In the genomic region with DNA sequence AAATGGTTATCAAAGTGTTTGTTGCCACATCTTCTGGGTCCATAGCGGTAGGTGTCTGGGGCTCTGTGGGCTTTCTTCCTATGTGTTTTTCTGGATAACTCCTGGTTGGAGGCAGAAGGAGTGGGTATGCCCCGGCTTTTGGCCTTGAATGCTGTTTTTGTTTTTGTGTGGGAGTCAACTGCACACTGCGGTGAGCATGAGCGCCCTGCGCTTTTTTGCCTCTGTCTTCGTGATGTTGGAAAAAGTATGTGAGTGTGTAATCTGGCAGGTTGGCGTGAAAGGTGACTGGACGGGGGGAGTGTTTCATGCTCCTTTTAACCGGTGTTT, we compare ENCODE assay signal across 9 mouse cellular contexts. TPM values are rescaled to one million over a fixed set of nuclear protein-coding genes. Genes with fewer than 3 reads are reported as not detected.
DNase-seq lines count a peak whose midpoint lies in the region; ATAC-seq lines count a peak whose summit lies in the region.
"Had no signal": no experiment of that assay in that cellular context is flagged by ENCODE, and none has a peak within 500 bp of the region (broad histone marks: within the 10 kb centered on the region; RNA-seq: fewer than 3 reads in every experiment).

No protein-coding gene starts in this region.

- peaks cover 7% of the 10 kb centered on the region for H3K4me1 ChIP-seq in kidney, embryonic 14.5 days (ENCODE audit: control insufficient read depth, insufficient read depth, low read length)
- peaks cover 8% of the 10 kb centered on the region for H3K4me1 ChIP-seq in embryonic facial prominence, embryonic 12.5 days
- H3K4me1 ChIP-seq in intestine, embryonic 14.5 days (replicated peaks; ENCODE audit: control insufficient read depth, insufficient read depth, low read length) = peaks cover 6% of the 10 kb centered on the region
- H3K4me1 ChIP-seq in midbrain, embryonic 16.5 days (ENCODE audit: control insufficient read depth, insufficient read depth, low read length) = peaks cover 8% of the 10 kb centered on the region

- no peaks in the 10 kb centered on the region for H3K36me3 ChIP-seq in kidney, embryonic 14.5 days (ENCODE audit: control insufficient read depth, insufficient read depth, low read length)
- H3K36me3 ChIP-seq in embryonic facial prominence, embryonic 12.5 days = no peaks in the 10 kb centered on the region
- no peaks in the 10 kb centered on the region for H3K36me3 ChIP-seq in intestine, embryonic 14.5 days (ENCODE audit: control insufficient read depth, insufficient read depth, low read length)
- no peaks in the 10 kb centered on the region for H3K36me3 ChIP-seq in midbrain, embryonic 16.5 days (ENCODE audit: control insufficient read depth, insufficient read depth, low read length)

- H3K27ac ChIP-seq in kidney, embryonic 14.5 days (ENCODE audit: low read depth, low read length) = no peak overlapping the region
- no peak overlapping the region for H3K27ac ChIP-seq in embryonic facial prominence, embryonic 12.5 days
- H3K27ac ChIP-seq in intestine, embryonic 14.5 days (ENCODE audit: low read depth) = peak overlapping the region; percentile 14
- H3K27ac ChIP-seq in midbrain, embryonic 16.5 days (ENCODE audit: low read length) = no peak overlapping the region

- H3K9ac ChIP-seq in kidney, embryonic 14.5 days (ENCODE audit: low read depth, low read length) = peak overlapping the region; percentile 48; the same call in 1 of the 2 replicates
- H3K9ac ChIP-seq in embryonic facial prominence, embryonic 12.5 days = no peak overlapping the region
- peak overlapping the region; percentile 27; the same call in 1 of the 2 replicates for H3K9ac ChIP-seq in intestine, embryonic 14.5 days (ENCODE audit: low read length)
- 0 out of 2 replicates have a peak overlapping the region, but pooled peaks have one; percentile 0 for H3K9ac ChIP-seq in midbrain, embryonic 16.5 days (ENCODE audit: low read depth, low read length)

- H3K9me3 ChIP-seq in kidney, embryonic 14.5 days (ENCODE audit: control insufficient read depth, low read length) = no peaks in the 10 kb centered on the region
- no peaks in the 10 kb centered on the region for H3K9me3 ChIP-seq in embryonic facial prominence, embryonic 12.5 days
- no peaks in the 10 kb centered on the region for H3K9me3 ChIP-seq in intestine, embryonic 14.5 days (ENCODE audit: control insufficient read depth, low read length)
- no peaks in the 10 kb centered on the region for H3K9me3 ChIP-seq in midbrain, embryonic 16.5 days (replicated peaks; ENCODE audit: control insufficient read depth, low read length, poor library complexity, severe bottlenecking)

- H3K4me2 ChIP-seq in kidney, embryonic 14.5 days (replicated peaks; ENCODE audit: low read depth, low read length) = peak overlapping the region; percentile 65
- peak overlapping the region; percentile 49 for H3K4me2 ChIP-seq in embryonic facial prominence, embryonic 12.5 days (replicated peaks)
- H3K4me2 ChIP-seq in intestine, embryonic 14.5 days (ENCODE audit: low read length) = peak overlapping the region; percentile 51
- peak overlapping the region; percentile 47 for H3K4me2 ChIP-seq in midbrain, embryonic 16.5 days (ENCODE audit: low read length)

- peak overlapping the region; percentile 34 for H3K4me3 ChIP-seq in kidney, embryonic 14.5 days (ENCODE audit: low read length)
- H3K4me3 ChIP-seq in embryonic facial prominence, embryonic 12.5 days = 0 out of 2 replicates have a peak overlapping the region, but pooled peaks have one; percentile 18
- peak overlapping the region; percentile 25 for H3K4me3 ChIP-seq in intestine, embryonic 14.5 days (ENCODE audit: low read depth, low read length)
- H3K4me3 ChIP-seq in midbrain, embryonic 16.5 days (ENCODE audit: low read depth, low read length) = no peak overlapping the region; the same call in 1 of the 2 replicates

- peak; percentile 6; the same call in 1 of the 2 replicates for ATAC-seq in kidney, embryonic 14.5 days (ENCODE audit: low FRiP score, low TSS enrichment)
- ATAC-seq in embryonic facial prominence, embryonic 12.5 days (ENCODE audit: insufficient number of reproducible peaks, insufficient read depth, low FRiP score, low TSS enrichment) = no peak
- ATAC-seq in intestine, embryonic 14.5 days (replicated peaks; ENCODE audit: low FRiP score, low TSS enrichment, low read depth) = no peak; the same call in 1 of the 2 replicates
- ATAC-seq in midbrain, embryonic 16.5 days = no peak

- no peaks in the 10 kb centered on the region for H3K27me3 ChIP-seq in kidney, embryonic 14.5 days (ENCODE audit: control insufficient read depth, insufficient read depth, low read length)
- no peaks in the 10 kb centered on the region; the same call in 1 of the 2 replicates for H3K27me3 ChIP-seq in embryonic facial prominence, embryonic 12.5 days
- H3K27me3 ChIP-seq in intestine, embryonic 14.5 days (replicated peaks; ENCODE audit: control insufficient read depth, insufficient read depth, low read length) = no peaks in the 10 kb centered on the region
- H3K27me3 ChIP-seq in midbrain, embryonic 16.5 days (ENCODE audit: control insufficient read depth, insufficient read depth, low read depth, low read length) = no peaks in the 10 kb centered on the region

- DNase-seq in kidney, adult 11 months = no peak
- no peak for DNase-seq in intestine, embryonic 14.5 days (ENCODE audit: low spot score)
- DNase-seq in frontal cortex, postnatal 36 days (ENCODE audit: low spot score in 2 of 2) = no peak
- DNase-seq in cerebellum, postnatal 14 days = no peak
- DNase-seq in retina, postnatal 1 day = no peak
- DNase-seq: spleen, adult 18-20 months had no signal

- 11% methylated on average over 9 of the region's 9 CpGs for WGBS in kidney, embryonic 14.5 days
- WGBS in embryonic facial prominence, embryonic 12.5 days = 30% methylated on average over 9 of the region's 9 CpGs
- WGBS in intestine, embryonic 14.5 days = 26% methylated on average over 9 of the region's 9 CpGs
- WGBS in midbrain, embryonic 16.5 days = 38% methylated on average over 9 of the region's 9 CpGs

RNA-seq across cellular contexts. Expression of a gene that starts 0.4 kb away (rescaled TPM):
- 2.9 and 3.4 TPM in 2 replicates for polyA plus RNA-seq in kidney, embryonic 14.5 days (2014; fragmentation: Nextera tagmentation; extraction: Ambion mirVana)
- polyA plus RNA-seq in embryonic facial prominence, embryonic 12.5 days (2016; fragmentation: Nextera tagmentation; extraction: Ambion mirVana) = 1.7 and 2.7 TPM in 2 replicates
- 29.7 and 30.9 TPM in 2 replicates for polyA plus RNA-seq in intestine, embryonic 14.5 days (2014; fragmentation: Nextera tagmentation; extraction: Ambion mirVana)
- polyA plus RNA-seq in midbrain, embryonic 16.5 days (2015; fragmentation: Nextera tagmentation; extraction: Ambion mirVana) = 1.5 and 2.3 TPM in 2 replicates

RNA-seq across cellular contexts. Expression of a gene that starts 8.6 kb away (rescaled TPM):
- 1.5 TPM in 2 replicates for polyA plus RNA-seq in kidney, embryonic 14.5 days (2014; fragmentation: Nextera tagmentation; extraction: Ambion mirVana)
- 1.9 and 2.3 TPM in 2 replicates for polyA plus RNA-seq in embryonic facial prominence, embryonic 12.5 days (2016; fragmentation: Nextera tagmentation; extraction: Ambion mirVana)
- polyA plus RNA-seq in intestine, embryonic 14.5 days (2014; fragmentation: Nextera tagmentation; extraction: Ambion mirVana) = 1.1 and 1.2 TPM in 2 replicates
- polyA plus RNA-seq in midbrain, embryonic 16.5 days (2015; fragmentation: Nextera tagmentation; extraction: Ambion mirVana) = 1.7 and 2.4 TPM in 2 replicates

RNA-seq across cellular contexts. Expression of a gene that starts 34.9 kb away (rescaled TPM):
- 1.1 and 2.8 TPM in 2 replicates for polyA plus RNA-seq in kidney, embryonic 14.5 days (2014; fragmentation: Nextera tagmentation; extraction: Ambion mirVana)
- 0.69 and 0.88 TPM in 2 replicates for polyA plus RNA-seq in embryonic facial prominence, embryonic 12.5 days (2016; fragmentation: Nextera tagmentation; extraction: Ambion mirVana)
- polyA plus RNA-seq in intestine, embryonic 14.5 days (2014; fragmentation: Nextera tagmentation; extraction: Ambion mirVana) = 1.4 and 1.7 TPM in 2 replicates
- polyA plus RNA-seq in midbrain, embryonic 16.5 days (2015; fragmentation: Nextera tagmentation; extraction: Ambion mirVana) = 4.7 and 4.8 TPM in 2 replicates

RNA-seq across cellular contexts. Expression of a gene that starts 55.5 kb away (rescaled TPM):
- 68.5 and 75.6 TPM in 2 replicates for polyA plus RNA-seq in kidney, embryonic 14.5 days (2014; fragmentation: Nextera tagmentation; extraction: Ambion mirVana)
- 69.8 and 73.7 TPM in 2 replicates for polyA plus RNA-seq in embryonic facial prominence, embryonic 12.5 days (2016; fragmentation: Nextera tagmentation; extraction: Ambion mirVana)
- 80.0 and 89.2 TPM in 2 replicates for polyA plus RNA-seq in intestine, embryonic 14.5 days (2014; fragmentation: Nextera tagmentation; extraction: Ambion mirVana)
- 242 and 245 TPM in 2 replicates for polyA plus RNA-seq in midbrain, embryonic 16.5 days (2015; fragmentation: Nextera tagmentation; extraction: Ambion mirVana)
